Mouse (Mus musculus): ENCODE measurements around the gene Spred3.
"Not testable (repeated sequence)": the region's sequence is repeated elsewhere in the genome, so short reads cannot be mapped to it uniquely, and the experiment has no call there.

The Spred3 gene

GRCm38 (mm10) chr7:29170066-29170754 lies at the start of gene Spred3, which contains the start of gene Ggn:
Gene Spred3, minus strand, starts transcription at chr7:29170411.
Gene Ggn, plus strand, starts transcription at chr7:29170210.
- ATAC-seq (ENCODE audit: low TSS enrichment) = peak; percentile 25; the same call in 1 of the 2 replicates

DNA sequence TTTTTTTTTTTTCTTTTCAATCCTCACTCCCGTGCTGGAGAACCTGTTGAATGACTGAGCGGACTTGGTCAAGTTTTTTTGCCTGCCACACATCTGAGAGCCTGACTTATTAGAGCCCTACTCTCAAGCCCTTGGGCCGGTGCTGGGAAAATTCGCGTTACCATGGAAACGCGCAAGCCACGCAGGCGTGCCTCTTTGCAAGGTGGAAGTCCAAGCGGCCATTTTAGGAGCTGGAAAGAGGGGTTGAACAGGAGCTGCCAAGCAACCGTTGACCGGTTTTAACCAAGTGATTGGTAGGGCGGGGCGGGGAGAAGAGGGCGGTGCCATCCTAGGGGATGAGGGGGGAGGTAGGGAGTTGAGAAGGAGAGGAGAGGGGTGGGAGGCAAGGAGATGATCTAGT lies 44.6 kb upstream of the Spred3 start:
- no peak for ATAC-seq (ENCODE audit: low TSS enrichment)

DNA sequence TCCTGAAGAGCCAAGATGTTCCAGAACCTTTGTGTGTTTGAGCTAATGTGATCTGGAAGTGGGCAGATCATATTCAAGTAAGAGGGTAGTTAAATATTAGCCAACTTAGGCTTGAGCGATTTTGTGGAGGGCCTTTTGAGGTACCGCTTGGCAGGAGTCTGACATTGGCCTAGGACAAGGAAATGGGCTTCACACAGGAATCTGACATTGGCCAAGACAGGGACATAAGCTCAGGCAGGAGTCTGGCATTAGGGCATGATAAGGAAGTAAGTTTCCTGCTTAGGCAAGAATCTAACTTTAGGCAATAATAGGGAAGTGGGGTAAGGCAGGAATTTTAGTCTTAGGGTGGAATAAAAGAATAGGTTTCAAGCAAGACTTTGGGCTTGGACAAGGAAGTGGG lies 44.0 kb upstream of the Spred3 start:
- ATAC-seq (ENCODE audit: low TSS enrichment) = no peak

DNA sequence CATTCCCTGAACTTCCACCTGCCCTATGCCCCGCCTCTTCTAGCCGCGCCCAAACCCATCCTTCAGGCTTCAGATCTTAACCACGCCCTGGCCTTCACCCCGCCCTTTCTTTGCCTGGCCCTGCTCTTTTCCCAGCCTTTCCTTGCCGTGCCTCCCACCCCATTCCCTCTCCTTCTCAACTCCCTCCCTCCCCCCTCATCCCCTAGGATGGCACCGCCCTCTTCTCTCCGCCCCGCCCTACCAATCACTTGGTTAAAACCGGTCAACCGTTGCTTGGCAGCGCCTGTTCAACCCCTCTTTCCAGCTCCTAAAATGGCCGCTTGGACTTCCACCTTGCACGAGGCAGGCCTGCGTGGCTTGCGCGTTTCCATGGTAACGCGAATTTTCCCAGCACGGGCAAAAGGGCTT lies 43.5 kb upstream of the Spred3 start, which contains the start of gene Catsperg1:
Gene Catsperg1 (minus strand): TSS at position 361 of the 408 bp plus-strand sequence.
- no peak for ATAC-seq (ENCODE audit: low TSS enrichment)

- ATAC-seq (ENCODE audit: low TSS enrichment) = not testable (repeated sequence)
Observed at GRCm38 (mm10) chr7:29212775-29213560, 42.8 kb upstream of the Spred3 start.

DNA sequence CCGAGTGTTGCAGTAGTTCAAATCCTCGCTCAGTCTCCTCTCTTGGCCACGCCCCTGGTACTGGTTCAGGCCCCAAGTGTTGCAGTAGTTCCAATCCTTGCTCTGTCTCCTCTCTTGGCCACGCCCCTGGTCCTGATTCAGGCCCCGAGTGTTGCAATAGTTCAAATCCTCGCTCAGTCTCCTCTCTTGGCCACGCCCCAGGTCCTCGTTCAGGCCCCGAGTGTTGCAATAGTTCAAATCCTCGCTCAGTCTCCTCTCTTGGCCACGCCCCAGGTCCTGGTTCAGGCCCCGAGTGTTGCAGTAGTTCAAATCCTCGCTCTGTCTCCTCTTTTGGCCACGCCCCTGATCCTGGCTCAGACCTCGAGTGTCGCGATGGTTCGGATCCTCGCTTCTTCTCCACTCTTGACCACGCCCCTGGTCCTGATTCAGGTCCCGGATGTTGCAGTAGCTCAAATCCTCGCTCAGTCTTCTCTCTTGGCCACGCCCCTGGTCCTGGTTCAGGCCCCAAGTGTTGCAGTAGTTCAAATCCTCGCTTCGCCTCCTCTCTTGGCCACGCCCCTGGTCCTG lies 42.1 kb upstream of the Spred3 start:
- ATAC-seq (ENCODE audit: low TSS enrichment) = no peak

DNA sequence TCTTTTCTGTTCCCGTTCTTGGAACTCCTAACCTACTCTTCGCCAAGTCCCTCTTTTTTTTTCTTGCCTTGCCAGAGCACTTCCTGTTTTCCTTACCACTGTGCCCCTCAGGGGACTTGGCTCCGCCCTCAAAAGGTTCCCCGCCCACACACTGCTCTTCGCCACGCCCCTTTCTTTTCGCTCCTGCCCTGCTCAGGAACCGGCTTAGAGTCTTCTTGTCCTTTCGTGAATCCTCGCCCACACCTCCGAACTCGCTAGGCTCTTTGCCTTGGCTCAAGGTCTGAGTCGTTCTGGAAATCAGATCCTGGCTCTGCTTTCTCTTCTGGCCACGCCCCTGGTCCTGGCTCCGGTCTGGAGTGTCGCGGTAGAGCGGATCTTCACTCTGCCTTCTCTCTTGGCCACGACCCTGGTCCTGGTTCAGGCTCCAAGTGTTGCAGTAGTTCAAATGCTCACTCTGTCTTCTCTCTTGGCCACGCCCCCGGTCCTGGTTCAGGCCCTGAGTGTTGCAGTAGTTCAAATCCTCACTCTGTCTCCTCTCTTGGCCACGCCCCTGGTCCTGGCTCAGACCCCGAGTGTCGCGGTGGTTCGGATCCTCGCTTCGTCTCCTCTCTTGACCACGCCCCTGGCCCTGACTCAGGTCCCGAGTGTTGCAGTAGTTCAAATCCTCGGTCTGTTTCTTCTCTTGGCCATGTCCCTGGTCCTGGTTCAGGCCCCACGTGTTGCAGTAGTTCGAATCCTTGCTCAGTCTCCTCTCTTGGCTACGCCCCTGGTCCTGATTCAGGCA lies 41.4 kb upstream of the Spred3 start:
- no peak for ATAC-seq (ENCODE audit: low TSS enrichment)

DNA sequence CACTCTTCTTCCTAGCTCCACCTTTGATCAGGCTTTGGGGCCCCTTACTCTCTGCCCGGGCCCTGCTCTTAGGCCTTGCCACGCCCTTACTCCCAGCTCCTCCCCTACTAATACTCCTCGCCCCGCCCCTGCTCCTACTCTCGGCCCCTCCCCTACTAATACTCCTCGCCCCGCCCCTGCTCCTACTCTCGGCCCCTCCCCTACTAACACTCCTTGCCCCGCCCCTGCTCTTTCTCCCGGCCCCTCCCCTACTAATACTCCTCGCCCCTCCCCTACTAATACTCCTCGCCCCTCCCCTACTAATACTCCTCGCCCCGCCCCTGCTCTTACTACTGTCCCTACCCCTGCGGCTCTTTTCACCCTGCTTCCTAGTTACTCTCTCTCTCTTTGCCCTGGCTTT lies 40.8 kb upstream of the Spred3 start:
- ATAC-seq (ENCODE audit: low TSS enrichment) = not testable (repeated sequence)

GRCm38 (mm10) chr7:29202577-29202976 lies 32.4 kb upstream of the Spred3 start:
- ATAC-seq (ENCODE audit: low TSS enrichment) = no peak

DNA sequence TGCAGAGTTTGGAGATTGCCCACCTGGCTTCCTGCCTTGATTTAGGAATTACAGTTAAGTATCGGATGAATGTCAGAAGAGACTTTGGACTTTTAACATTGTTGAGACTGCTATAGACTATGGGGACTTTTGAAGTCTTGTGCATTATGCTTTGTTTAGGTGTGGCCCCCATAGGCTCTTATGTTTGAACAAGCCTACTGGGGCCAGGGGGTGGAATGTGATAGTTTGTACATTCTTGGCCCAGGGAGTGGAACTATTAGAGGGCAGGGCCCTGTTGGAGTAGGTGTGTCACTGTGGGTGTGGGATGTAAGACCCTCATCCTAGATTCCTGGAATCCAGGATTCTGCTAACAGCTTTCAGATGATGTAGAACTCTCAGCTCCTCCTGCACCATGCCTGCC lies 24.0 kb upstream of the Spred3 start:
- not testable (repeated sequence) for ATAC-seq (ENCODE audit: low TSS enrichment)

GRCm38 (mm10) chr7:29181323-29181722 lies 11.1 kb upstream of the Spred3 start:
- not testable (repeated sequence) for ATAC-seq (ENCODE audit: low TSS enrichment)

DNA sequence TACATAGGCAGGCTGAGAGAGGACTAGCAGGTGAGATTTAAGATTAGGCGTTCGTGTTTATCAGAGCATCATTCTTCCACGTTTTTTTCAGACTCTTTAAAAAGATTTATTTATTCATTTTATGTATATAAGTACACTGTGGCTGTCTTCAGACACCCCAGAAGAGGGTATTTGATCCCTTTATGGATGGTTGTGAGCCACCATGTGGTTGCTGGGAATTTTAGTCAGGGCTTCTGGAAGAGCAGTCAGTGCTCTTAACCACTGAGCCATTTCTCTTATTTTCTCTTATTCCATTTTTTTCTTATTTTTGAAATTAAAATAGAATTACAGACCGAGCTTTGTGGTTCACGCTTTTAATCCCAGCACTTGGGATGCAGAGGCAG lies 10.6 kb upstream of the Spred3 start:
- no peak for ATAC-seq (ENCODE audit: low TSS enrichment)

- peak; percentile 99 for ATAC-seq (ENCODE audit: low TSS enrichment)
Observed at GRCm38 (mm10) chr7:29180077-29180853, 10.1 kb upstream of the Spred3 start, which contains the start of gene Psmd8. Gene Psmd8, minus strand, starts transcription at chr7:29180701.

GRCm38 (mm10) chr7:29179323-29179722 lies 9.1 kb upstream of the Spred3 start:
- no peak for ATAC-seq (ENCODE audit: low TSS enrichment)

GRCm38 (mm10) chr7:29178106-29178505 lies 7.9 kb upstream of the Spred3 start:
- ATAC-seq (ENCODE audit: low TSS enrichment) = no peak

GRCm38 (mm10) chr7:29172390-29173016 lies 2.3 kb upstream of the Spred3 start:
- ATAC-seq (ENCODE audit: low TSS enrichment) = no peak

- ATAC-seq (ENCODE audit: low TSS enrichment) = no peak
Observed at GRCm38 (mm10) chr7:29171562-29172097, 1.4 kb upstream of the Spred3 start.

DNA sequence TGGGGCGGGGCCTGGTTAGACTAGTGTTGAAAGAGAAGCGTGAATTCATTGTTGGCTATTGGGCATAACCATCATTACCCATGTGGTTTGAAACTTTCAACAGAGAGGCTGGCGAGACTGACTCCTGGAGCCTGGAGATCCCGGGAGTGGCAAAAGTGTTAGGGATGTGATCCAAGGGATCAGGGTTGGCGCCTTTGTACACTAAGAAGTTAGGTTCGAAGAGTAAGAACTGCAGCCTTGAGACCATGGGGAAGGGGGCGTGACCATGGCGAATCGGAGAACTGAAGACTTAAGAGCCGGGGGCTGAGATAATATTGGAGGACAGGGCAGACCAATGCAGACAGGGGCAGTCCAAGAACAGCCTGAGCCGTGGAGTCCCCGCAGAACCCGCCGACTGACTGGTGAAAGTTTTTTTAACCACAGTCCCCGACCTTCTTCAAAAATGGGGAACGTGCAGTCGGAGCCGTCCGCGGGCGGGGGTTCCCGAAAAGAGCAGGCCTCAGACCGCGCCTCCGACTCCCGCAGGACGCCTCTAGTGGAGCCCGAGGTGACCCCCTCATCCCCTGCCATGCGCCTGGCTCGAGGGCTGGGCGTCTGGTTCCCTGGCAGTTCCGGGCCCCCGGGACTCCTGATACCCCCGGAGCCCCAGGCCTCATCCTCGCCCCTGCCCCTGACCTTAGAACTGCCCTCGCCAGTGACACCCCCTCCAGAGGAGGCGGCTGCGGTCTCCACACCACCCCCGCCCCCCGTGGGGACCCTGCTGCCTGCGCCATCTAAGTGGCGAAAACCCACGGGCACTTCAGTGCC lies 747 bp upstream of the Spred3 start:
- no peak for ATAC-seq (ENCODE audit: low TSS enrichment)
